Mouse (Mus musculus) mammary gland, adult 2 months (tissue): ENCODE data around the gene Abhd13. TPM values are rescaled to one million over a fixed set of nuclear protein-coding genes. Genes with fewer than 3 reads are reported as not detected.

ENCODE experiments used
- polyA plus RNA-seq: library from polyadenylated mRNA; depleted of rRNA; stranded (reverse); fragments of >200 nt; gene quantifications from 2 replicates; pipeline ENCODE4 v1.2.3, GENCODE M21; 2012; ENCODE audit warnings: low replicate concordance; rRNA removed

The Abhd13 gene
- 3.6 and 6.6 TPM in 2 replicates for polyA plus RNA-seq

DNA sequence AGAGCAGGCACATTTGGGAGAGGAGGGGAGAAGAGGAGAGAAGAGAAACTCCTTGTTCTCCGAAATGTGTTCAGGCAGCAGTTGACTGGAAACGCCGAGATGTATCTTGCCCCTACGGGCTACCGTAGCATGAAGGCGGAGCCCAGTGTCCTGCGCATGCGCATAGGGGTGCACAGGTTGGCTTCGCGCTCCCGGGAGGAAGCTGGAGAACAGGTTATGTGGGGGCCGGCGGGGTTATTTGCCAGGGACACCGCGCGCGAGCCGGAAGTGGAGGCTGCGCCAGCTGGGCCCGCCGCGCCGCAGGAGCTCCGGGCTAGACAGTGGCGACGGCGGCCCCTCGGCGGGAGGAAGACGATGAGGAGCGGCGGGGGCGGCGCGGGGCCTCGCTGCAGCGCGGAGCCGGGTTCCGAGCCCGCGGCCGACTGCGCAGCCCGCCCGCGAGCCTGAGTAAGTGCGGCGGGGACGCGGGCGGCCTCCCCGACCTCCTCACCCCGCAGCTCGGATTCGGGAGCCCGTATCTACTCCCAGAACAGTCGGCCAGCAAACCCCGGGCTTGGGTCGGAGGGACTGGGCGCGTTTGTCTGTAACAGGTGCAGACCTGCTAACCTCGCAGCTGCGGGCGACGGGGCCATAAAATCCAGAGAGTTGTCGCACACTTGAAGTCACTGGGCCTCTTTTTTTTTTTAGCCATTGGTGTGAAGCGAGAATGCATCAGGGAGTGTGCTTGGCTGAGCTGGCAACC lies at the start of gene Abhd13, which contains the start of gene Lig4:
TSS of gene Abhd13 (plus strand) at position 135 of the 742 bp plus-strand sequence.
TSS of gene Lig4 (minus strand) at position 114 of the 742 bp plus-strand sequence.

GRCm38 (mm10) chr8:10006156-10006985 lies 28.9 kb downstream of the Abhd13 start, which contains the start of gene Tnfsf13b:
Gene Tnfsf13b, plus strand, starts transcription at chr8:10006467.

Other genes starting within 250 kb of the Abhd13 start
- gene Fam155a, start 206.5 kb upstream of the Abhd13 start, polyA plus RNA-seq, result 0.05 and 0.11 TPM in 2 replicates
- not detected in 2 replicates for gene Gm10217, start 113.5 kb upstream of the Abhd13 start, polyA plus RNA-seq
- gene Lig4, start within 50 bp of the Abhd13 start, polyA plus RNA-seq, result 1.5 and 1.8 TPM in 2 replicates
- 5.0 and 9.3 TPM in 2 replicates for gene Tnfsf13b, start 28.8 kb downstream of the Abhd13 start, polyA plus RNA-seq
- 0.34 and 0.63 TPM in 2 replicates for gene Myo16, start 176.2 kb downstream of the Abhd13 start, polyA plus RNA-seq